Mouse (Mus musculus): ENCODE measurements around the gene Cep250. TPM values are rescaled to one million over a fixed set of nuclear protein-coding genes. Genes with fewer than 3 reads are reported as not detected.

Gene Cep250
- polyA plus RNA-seq, 1 experiment from 2014 or later, result 13.4 TPM

- Histone ChIP-seq H3K27me3 (ENCODE audit: control insufficient read depth, insufficient read depth, low read length) (no peaks in the 10 kb centered on the region), H3K4me1 (ENCODE audit: control insufficient read depth, insufficient read depth, low read length) (no peaks in the 10 kb centered on the region), H3K4me3 (ENCODE audit: low read depth, low read length) (no peak overlapping the region), H3K27ac (replicated peaks; ENCODE audit: low read depth, low read length) (no peak overlapping the region), H3K9ac (replicated peaks; ENCODE audit: low read length) (no peak overlapping the region), H3K36me3 (replicated peaks; ENCODE audit: control insufficient read depth, insufficient read depth, low read depth, low read length) (peaks cover 38% of the 10 kb centered on the region), H3K9me3 (replicated peaks; ENCODE audit: control insufficient read depth, low read length) (no peaks in the 10 kb centered on the region), H3K4me2 (ENCODE audit: low read depth, low read length) (no peak overlapping the region)
- 91% methylated on average over 3 of the region's 3 CpGs for WGBS
- DNase-seq (ENCODE audit: low spot score) (no peak), ATAC-seq (replicated peaks; ENCODE audit: insufficient number of reproducible peaks, low FRiP score, low TSS enrichment, low read depth) (no peak)
Observed at GRCm38 (mm10) chr2:156018106-156018505, 61.8 kb downstream of the Cep250 start.

- H3K4me1 ChIP-seq (ENCODE audit: control insufficient read depth, insufficient read depth, low read length), result no peaks in the 10 kb centered on the region
- peaks cover 19% of the 10 kb centered on the region for H3K36me3 ChIP-seq (replicated peaks; ENCODE audit: control insufficient read depth, insufficient read depth, low read depth, low read length)
- H3K4me3 ChIP-seq (ENCODE audit: low read depth, low read length), result no peak overlapping the region
- no peaks in the 10 kb centered on the region for H3K27me3 ChIP-seq (ENCODE audit: control insufficient read depth, insufficient read depth, low read length)
- 92% methylated on average over 8 of the region's 8 CpGs for WGBS
- no peak for DNase-seq (ENCODE audit: low spot score)
- no peak overlapping the region for H3K4me2 ChIP-seq (ENCODE audit: low read depth, low read length)
- no peaks in the 10 kb centered on the region for H3K9me3 ChIP-seq (replicated peaks; ENCODE audit: control insufficient read depth, low read length)
- H3K9ac ChIP-seq (replicated peaks; ENCODE audit: low read length), result no peak overlapping the region
- ATAC-seq (replicated peaks; ENCODE audit: insufficient number of reproducible peaks, low FRiP score, low TSS enrichment, low read depth), result no peak
- H3K27ac ChIP-seq (replicated peaks; ENCODE audit: low read depth, low read length), result no peak overlapping the region
Observed at GRCm38 (mm10) chr2:156021219-156021618, 65.0 kb downstream of the Cep250 start.

GRCm38 (mm10) chr2:156021765-156022164 lies 65.5 kb downstream of the Cep250 start:
- no peak overlapping the region for H3K4me2 ChIP-seq (ENCODE audit: low read depth, low read length)
- H3K9me3 ChIP-seq (replicated peaks; ENCODE audit: control insufficient read depth, low read length), result no peaks in the 10 kb centered on the region
- ATAC-seq (replicated peaks; ENCODE audit: insufficient number of reproducible peaks, low FRiP score, low TSS enrichment, low read depth) (no peak), DNase-seq (ENCODE audit: low spot score) (no peak)
- no peak overlapping the region for H3K27ac ChIP-seq (replicated peaks; ENCODE audit: low read depth, low read length)
- no peaks in the 10 kb centered on the region for H3K27me3 ChIP-seq (ENCODE audit: control insufficient read depth, insufficient read depth, low read length)
- no peak overlapping the region for H3K9ac ChIP-seq (replicated peaks; ENCODE audit: low read length)
- H3K36me3 ChIP-seq (replicated peaks; ENCODE audit: control insufficient read depth, insufficient read depth, low read depth, low read length), result peaks cover 15% of the 10 kb centered on the region
- H3K4me1 ChIP-seq (ENCODE audit: control insufficient read depth, insufficient read depth, low read length), result no peaks in the 10 kb centered on the region
- 85% methylated on average over 2 of the region's 2 CpGs for WGBS
- H3K4me3 ChIP-seq (ENCODE audit: low read depth, low read length), result no peak overlapping the region

- no peak for DNase-seq (ENCODE audit: low spot score)
Observed at GRCm38 (mm10) chr2:156025482-156025881, 69.2 kb downstream of the Cep250 start.

GRCm38 (mm10) chr2:156039390-156039789 lies 83.1 kb downstream of the Cep250 start:
- DNase-seq (ENCODE audit: low spot score) (no peak), ATAC-seq (replicated peaks; ENCODE audit: insufficient number of reproducible peaks, low FRiP score, low TSS enrichment, low read depth) (no peak)
- Histone ChIP-seq H3K9me3 (replicated peaks; ENCODE audit: control insufficient read depth, low read length) (no peaks in the 10 kb centered on the region), H3K27ac (replicated peaks; ENCODE audit: low read depth, low read length) (no peak overlapping the region), H3K4me3 (ENCODE audit: low read depth, low read length) (no peak overlapping the region), H3K4me2 (ENCODE audit: low read depth, low read length) (no peak overlapping the region), H3K9ac (replicated peaks; ENCODE audit: low read length) (no peak overlapping the region), H3K27me3 (ENCODE audit: control insufficient read depth, insufficient read depth, low read length) (no peaks in the 10 kb centered on the region), H3K4me1 (ENCODE audit: control insufficient read depth, insufficient read depth, low read length) (no peaks in the 10 kb centered on the region), H3K36me3 (replicated peaks; ENCODE audit: control insufficient read depth, insufficient read depth, low read depth, low read length) (no peaks in the 10 kb centered on the region)
- WGBS, result 85% methylated on average over 3 of the region's 3 CpGs

More at GRCm38 (mm10) chr2:156025482-156025881, 69.2 kb downstream of the Cep250 start:
- Histone ChIP-seq H3K27me3 (ENCODE audit: control insufficient read depth, insufficient read depth, low read length) (no peaks in the 10 kb centered on the region), H3K27ac (replicated peaks; ENCODE audit: low read depth, low read length) (no peak overlapping the region), H3K4me2 (ENCODE audit: low read depth, low read length) (no peak overlapping the region), H3K36me3 (replicated peaks; ENCODE audit: control insufficient read depth, insufficient read depth, low read depth, low read length) (no peaks in the 10 kb centered on the region), H3K4me3 (ENCODE audit: low read depth, low read length) (no peak overlapping the region), H3K9ac (replicated peaks; ENCODE audit: low read length) (no peak overlapping the region), H3K9me3 (replicated peaks; ENCODE audit: control insufficient read depth, low read length) (no peaks in the 10 kb centered on the region), H3K4me1 (ENCODE audit: control insufficient read depth, insufficient read depth, low read length) (no peaks in the 10 kb centered on the region)
- no peak for ATAC-seq (replicated peaks; ENCODE audit: insufficient number of reproducible peaks, low FRiP score, low TSS enrichment, low read depth)

GRCm38 (mm10) chr2:156042903-156043302 lies 86.6 kb downstream of the Cep250 start:
- Histone ChIP-seq H3K9me3 (replicated peaks; ENCODE audit: control insufficient read depth, low read length) (no peaks in the 10 kb centered on the region), H3K4me2 (ENCODE audit: low read depth, low read length) (no peak overlapping the region), H3K27ac (replicated peaks; ENCODE audit: low read depth, low read length) (no peak overlapping the region), H3K27me3 (ENCODE audit: control insufficient read depth, insufficient read depth, low read length) (peaks cover 4% of the 10 kb centered on the region; the same call in 1 of the 2 replicates), H3K4me1 (ENCODE audit: control insufficient read depth, insufficient read depth, low read length) (no peaks in the 10 kb centered on the region), H3K36me3 (replicated peaks; ENCODE audit: control insufficient read depth, insufficient read depth, low read depth, low read length) (no peaks in the 10 kb centered on the region), H3K9ac (replicated peaks; ENCODE audit: low read length) (no peak overlapping the region), H3K4me3 (ENCODE audit: low read depth, low read length) (no peak overlapping the region)
- 82% methylated on average over 8 of the region's 8 CpGs for WGBS
- ATAC-seq (replicated peaks; ENCODE audit: insufficient number of reproducible peaks, low FRiP score, low TSS enrichment, low read depth), result no peak
- no peak for DNase-seq (ENCODE audit: low spot score)

GRCm38 (mm10) chr2:156047929-156048328 lies 91.7 kb downstream of the Cep250 start:
- Histone ChIP-seq H3K9me3 (replicated peaks; ENCODE audit: control insufficient read depth, low read length) (no peaks in the 10 kb centered on the region), H3K4me2 (ENCODE audit: low read depth, low read length) (peak overlapping the region; percentile 19; the same call in 1 of the 2 replicates), H3K4me1 (ENCODE audit: control insufficient read depth, insufficient read depth, low read length) (no peaks in the 10 kb centered on the region), H3K4me3 (ENCODE audit: low read depth, low read length) (0 out of 2 replicates have a peak overlapping the region, but pooled peaks have one; percentile 5), H3K27me3 (ENCODE audit: control insufficient read depth, insufficient read depth, low read length) (peaks cover 4% of the 10 kb centered on the region; the same call in 1 of the 2 replicates), H3K27ac (replicated peaks; ENCODE audit: low read depth, low read length) (no peak overlapping the region), H3K36me3 (replicated peaks; ENCODE audit: control insufficient read depth, insufficient read depth, low read depth, low read length) (no peaks in the 10 kb centered on the region), H3K9ac (replicated peaks; ENCODE audit: low read length) (no peak overlapping the region; the same call in 1 of the 2 replicates)
- 7% methylated on average over 19 of the region's 19 CpGs for WGBS
- DNase-seq (ENCODE audit: low spot score), result peak; percentile 37
- ATAC-seq (replicated peaks; ENCODE audit: insufficient number of reproducible peaks, low FRiP score, low TSS enrichment, low read depth), result no peak

Measured in embryonic facial prominence, embryonic 11.5 days (tissue).